ENCODE assay signal across 8 mouse cellular contexts in the genomic region with DNA sequence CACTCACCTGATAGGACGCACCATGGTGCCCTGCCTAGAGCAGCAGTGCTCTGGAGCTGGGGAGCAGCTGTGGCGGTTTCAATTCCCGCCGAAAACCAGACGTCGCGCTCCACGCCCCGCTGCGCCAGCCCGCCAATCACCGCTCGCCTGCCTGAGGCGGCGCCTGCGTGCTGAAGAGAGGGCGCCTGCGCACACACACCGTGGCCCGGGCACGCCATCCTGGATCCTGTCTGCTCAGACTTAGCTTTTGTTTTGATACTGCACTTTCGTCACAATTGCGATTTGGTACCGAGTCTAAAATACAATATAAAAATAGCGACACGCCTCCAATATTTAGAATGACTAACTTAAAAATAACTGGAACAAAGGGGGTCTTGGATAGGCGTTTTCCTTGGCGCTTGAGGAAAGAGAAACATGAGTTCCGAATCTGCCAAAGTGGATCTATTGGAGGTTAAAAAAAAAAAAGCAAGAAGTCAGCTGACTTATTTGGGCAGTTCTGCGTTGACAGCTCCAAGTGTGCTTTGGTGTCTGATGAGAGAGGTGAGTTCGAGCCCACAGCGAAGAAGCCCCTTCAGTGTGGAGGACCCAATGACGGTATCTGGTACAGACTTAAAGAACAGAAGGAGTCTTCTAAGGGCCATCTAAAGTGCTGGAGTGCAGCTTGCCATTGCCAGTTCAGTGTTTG. TPM values are rescaled to one million over a fixed set of nuclear protein-coding genes. Genes with fewer than 3 reads are reported as not detected.
DNase-seq lines count a peak whose midpoint lies in the region; ATAC-seq lines count a peak whose summit lies in the region.

Gene Rad51ap1 (minus strand): TSS at position 101 of the 685 bp plus-strand sequence.
Gene D6Wsu163e (plus strand): TSS at position 476 of the 685 bp plus-strand sequence.

- H3K27ac ChIP-seq in brown adipose tissue, adult 24 weeks (replicated peaks; ENCODE audit: low read depth, low read length) = peak within 1 kb of the TSS; percentile 86
- peak within 1 kb of the TSS; percentile 47 for H3K27ac ChIP-seq in heart, embryonic 13.5 days (replicated peaks)
- peak within 1 kb of the TSS; percentile 85 for H3K27ac ChIP-seq in liver, embryonic 12.5 days
- H3K27ac ChIP-seq in stomach, embryonic 15.5 days = peak within 1 kb of the TSS; percentile 57; the same call in 1 of the 2 replicates

- H3K9ac ChIP-seq in heart, embryonic 13.5 days = peak within 1 kb of the TSS; percentile 86
- peak within 1 kb of the TSS; percentile 88 for H3K9ac ChIP-seq in liver, embryonic 12.5 days
- peak within 1 kb of the TSS; percentile 67 for H3K9ac ChIP-seq in stomach, embryonic 15.5 days

- no peaks in the 10 kb centered on the region for H3K9me3 ChIP-seq in heart, embryonic 13.5 days
- no peaks in the 10 kb centered on the region for H3K9me3 ChIP-seq in liver, embryonic 12.5 days (replicated peaks)
- H3K9me3 ChIP-seq in stomach, embryonic 15.5 days = no peaks in the 10 kb centered on the region

- WGBS in heart, embryonic 13.5 days = under 1% methylated on average over 33 of the region's 33 CpGs
- under 1% methylated on average over 33 of the region's 33 CpGs for WGBS in liver, embryonic 12.5 days (ENCODE audit: insufficient replicate concordance)
- under 1% methylated on average over 33 of the region's 33 CpGs for WGBS in stomach, embryonic 15.5 days

- H3K4me1 ChIP-seq in brown adipose tissue, adult 24 weeks (ENCODE audit: control insufficient read depth, insufficient read depth, insufficient read length, low read length) = peaks cover 6% of the 10 kb centered on the region
- H3K4me1 ChIP-seq in heart, embryonic 13.5 days = peaks cover 30% of the 10 kb centered on the region
- peaks cover 36% of the 10 kb centered on the region for H3K4me1 ChIP-seq in liver, embryonic 12.5 days
- peaks cover 16% of the 10 kb centered on the region for H3K4me1 ChIP-seq in stomach, embryonic 15.5 days

- peak within 1 kb of the TSS; percentile 88 for H3K4me3 ChIP-seq in brown adipose tissue, adult 24 weeks (ENCODE audit: insufficient read depth, low read depth, low read length)
- H3K4me3 ChIP-seq in heart, embryonic 13.5 days = peak within 1 kb of the TSS; percentile 70
- H3K4me3 ChIP-seq in liver, embryonic 12.5 days = peak within 1 kb of the TSS; percentile 76
- H3K4me3 ChIP-seq in stomach, embryonic 15.5 days (replicated peaks) = peak within 1 kb of the TSS; percentile 87

- peak within 1 kb of the TSS; percentile 95 for H3K4me2 ChIP-seq in heart, embryonic 13.5 days
- H3K4me2 ChIP-seq in liver, embryonic 12.5 days = peak within 1 kb of the TSS; percentile 83
- peak within 1 kb of the TSS; percentile 94 for H3K4me2 ChIP-seq in stomach, embryonic 15.5 days

- H3K36me3 ChIP-seq in heart, embryonic 13.5 days = peaks cover 22% of the 10 kb centered on the region
- H3K36me3 ChIP-seq in liver, embryonic 12.5 days = peaks cover 38% of the 10 kb centered on the region
- H3K36me3 ChIP-seq in stomach, embryonic 15.5 days = 0 out of 2 replicates have a peak, but pooled peaks cover 5% of the 10 kb centered on the region

- DNase-seq in CD4-positive, CD25-positive, alpha-beta regulatory T cell, adult 2 months (ENCODE audit: low read depth, low spot score) = peak; percentile 98
- peak; percentile 39 for DNase-seq in fat pad, adult 2 months (ENCODE audit: extremely low read depth, low read depth, low spot score)
- DNase-seq in kidney, postnatal 10 days = peak; percentile 97
- peak; percentile 94 to 95 for DNase-seq in natural killer cell, adult 2 months (ENCODE audit: low spot score in 2 of 2)

- H3K27me3 ChIP-seq in heart, embryonic 13.5 days (replicated peaks) = no peaks in the 10 kb centered on the region
- no peaks in the 10 kb centered on the region for H3K27me3 ChIP-seq in liver, embryonic 12.5 days (replicated peaks)
- H3K27me3 ChIP-seq in stomach, embryonic 15.5 days (replicated peaks) = no peaks in the 10 kb centered on the region

- peak; percentile 90 for ATAC-seq in heart, embryonic 13.5 days (ENCODE audit: extremely low read depth, insufficient number of reproducible peaks, low FRiP score, low TSS enrichment)
- ATAC-seq in liver, embryonic 12.5 days = peak; percentile 98
- peak; percentile 99 for ATAC-seq in stomach, embryonic 15.5 days (ENCODE audit: insufficient read depth, low FRiP score, low read depth)

RNA-seq across cellular contexts. Expression of gene Rad51ap1, which starts in this region (rescaled TPM):
- polyA plus RNA-seq in brown adipose tissue, adult 24 weeks (2012; ENCODE audit: insufficient read depth, insufficient read length, missing spikeins) = 1.3 TPM in 1 of 2 replicates, not detected in the other
- 28.0 and 34.4 TPM in 2 replicates for polyA plus RNA-seq in heart, embryonic 13.5 days (2015; fragmentation: Nextera tagmentation; extraction: Ambion mirVana)
- 63.3 and 67.5 TPM in 2 replicates for polyA plus RNA-seq in liver, embryonic 12.5 days (2016; fragmentation: Nextera tagmentation; extraction: Ambion mirVana)
- polyA plus RNA-seq in stomach, embryonic 15.5 days (2015; fragmentation: Nextera tagmentation; extraction: Ambion mirVana) = 49.7 and 52.8 TPM in 2 replicates

RNA-seq across cellular contexts. Expression of gene D6Wsu163e, which starts in this region (rescaled TPM):
- 15.9 and 23.6 TPM in 2 replicates for polyA plus RNA-seq in brown adipose tissue, adult 24 weeks (2012; ENCODE audit: insufficient read depth, insufficient read length, missing spikeins)
- 12.5 and 13.7 TPM in 2 replicates for polyA plus RNA-seq in heart, embryonic 13.5 days (2015; fragmentation: Nextera tagmentation; extraction: Ambion mirVana)
- 19.9 and 21.1 TPM in 2 replicates for polyA plus RNA-seq in liver, embryonic 12.5 days (2016; fragmentation: Nextera tagmentation; extraction: Ambion mirVana)
- polyA plus RNA-seq in stomach, embryonic 15.5 days (2015; fragmentation: Nextera tagmentation; extraction: Ambion mirVana) = 14.5 and 16.6 TPM in 2 replicates

Comparison
In these comparisons a context has a peak if more than half of its experiments do, and no peak if none do; other contexts are left out.
1. Peak in every context shown above with its lines: DNase-seq, ATAC-seq, H3K4me3 ChIP-seq and H3K27ac ChIP-seq.
2. RNA of gene Rad51ap1 (polyA plus RNA-seq): 63.3 to 67.5 TPM in liver, embryonic 12.5 days, 49.7 to 52.8 TPM in stomach, embryonic 15.5 days and 28.0 to 34.4 TPM in heart, embryonic 13.5 days; 1.3 TPM in brown adipose tissue, adult 24 weeks; every median in the first group is over 10 times any median in the second.
3. DNase-seq: peak in every context shown above with its lines; median percentile 98 in CD4-positive, CD25-positive, alpha-beta regulatory T cell, adult 2 months; 97 in kidney, postnatal 10 days; 94 in natural killer cell, adult 2 months; 39 in fat pad, adult 2 months.